Mouse (Mus musculus) 3134 (cell line): ENCODE measurements around the gene Slc9a9.
A peak's percentile ranks its signal among the peaks of the same experiment; 100 is the strongest.
"Not testable (repeated sequence)": the region's sequence is repeated elsewhere in the genome, so short reads cannot be mapped to it uniquely, and the experiment has no call there.

Experiments
- DNase-seq: peaks from one replicate; pipeline ENCODE4 v3.0.0-alpha.2; 2011; ENCODE audit warnings: low spot score; ENCODE audit not compliant: insufficient read length; ENCODE audit errors: extremely low read depth

Gene Slc9a9

GRCm38 (mm10) chr9:94669791-94670577 is at the start of gene Slc9a9:
Gene Slc9a9 (plus strand): TSS chr9:94669909.
- DNase-seq: peak; percentile 43

DNA sequence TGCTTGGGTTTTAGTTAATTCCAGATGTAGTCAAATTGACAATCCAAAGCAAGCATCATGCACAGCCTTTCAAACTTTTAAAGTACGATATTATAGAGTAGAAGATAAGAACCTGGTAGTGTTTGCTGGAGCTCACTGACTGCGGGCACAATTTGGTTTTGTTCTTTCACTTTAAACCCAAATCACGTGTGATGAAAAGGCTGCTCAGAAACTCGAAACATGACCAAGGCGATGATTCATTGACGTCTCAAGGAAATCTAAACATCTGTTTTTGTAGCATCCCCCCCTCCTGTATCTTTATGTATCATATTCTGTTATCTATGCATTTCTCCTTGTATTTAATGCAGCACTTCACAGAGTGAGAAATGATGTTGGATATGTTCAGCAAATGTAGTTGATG is 49.4 kb upstream of the Slc9a9 start:
- no peak for DNase-seq

DNA sequence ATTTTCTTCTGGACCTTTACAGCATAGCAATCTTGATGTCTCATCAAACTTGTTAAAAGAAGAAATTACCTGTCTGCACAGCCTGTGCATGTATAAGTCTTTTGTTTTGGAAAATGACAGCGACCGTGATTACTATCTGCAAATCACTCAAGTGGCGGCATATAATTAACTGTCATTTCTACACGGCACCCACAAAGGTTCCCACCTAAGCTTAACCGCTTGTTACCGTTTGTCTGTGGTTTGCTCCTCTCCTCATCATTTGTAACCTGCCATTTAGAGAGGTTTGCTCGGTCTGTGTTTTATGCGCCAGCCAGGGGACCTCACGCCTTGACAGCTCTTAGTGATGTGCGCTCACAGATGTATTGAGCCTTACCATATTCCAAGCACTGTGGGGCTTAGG is 48.9 kb upstream of the Slc9a9 start:
- no peak for DNase-seq

- no peak for DNase-seq
Measured at GRCm38 (mm10) chr9:94621902-94622301, 47.8 kb upstream of the Slc9a9 start.

GRCm38 (mm10) chr9:94626737-94627136 is 43.0 kb upstream of the Slc9a9 start:
- DNase-seq: no peak

DNA sequence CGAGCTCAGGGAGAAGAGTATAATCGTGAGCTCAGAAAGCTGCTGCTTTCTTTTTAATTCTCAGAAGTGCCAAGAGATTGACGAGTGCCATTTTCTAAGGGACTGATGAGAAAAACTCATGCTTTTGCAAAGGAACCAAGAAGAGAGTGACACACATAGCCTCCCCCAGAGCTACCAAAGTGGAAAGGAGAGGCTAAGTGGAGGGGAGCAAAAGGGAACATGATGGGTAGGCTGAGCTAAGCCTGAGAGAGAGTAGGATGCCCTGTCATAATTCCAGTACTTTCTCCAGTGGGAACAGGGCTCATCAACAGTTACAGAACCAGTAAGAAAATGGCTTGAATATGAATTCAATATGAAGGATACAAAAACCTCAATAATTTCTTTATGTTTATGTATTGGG is 40.8 kb upstream of the Slc9a9 start:
- DNase-seq: no peak

- not testable (repeated sequence) for DNase-seq
Measured at GRCm38 (mm10) chr9:94634275-94634674, 35.4 kb upstream of the Slc9a9 start.

- DNase-seq: no peak
Measured at GRCm38 (mm10) chr9:94645631-94646030, 24.1 kb upstream of the Slc9a9 start.

DNA sequence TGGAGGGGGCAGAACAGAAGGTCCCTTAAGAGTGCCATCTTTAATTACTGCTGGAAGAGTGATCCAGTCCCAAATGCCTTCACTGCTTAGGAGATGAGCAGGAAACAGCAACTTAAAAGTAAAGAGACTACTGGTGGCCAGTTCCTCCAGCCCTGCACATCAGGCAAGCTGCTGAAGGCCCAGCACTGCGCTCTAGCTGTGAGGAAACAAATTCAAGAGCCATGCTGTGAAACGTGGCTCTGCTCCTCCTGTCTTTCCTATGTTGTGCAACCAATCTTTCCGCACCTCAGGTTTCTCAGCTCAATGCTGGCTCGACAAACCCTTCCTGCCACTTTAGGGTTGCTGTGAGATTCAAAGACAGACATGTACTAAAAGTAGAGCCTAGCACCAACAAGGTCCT is 22.3 kb upstream of the Slc9a9 start:
- no peak for DNase-seq

GRCm38 (mm10) chr9:94649991-94650390 is 19.7 kb upstream of the Slc9a9 start:
- DNase-seq: no peak

GRCm38 (mm10) chr9:94653198-94653597 is 16.5 kb upstream of the Slc9a9 start:
- no peak for DNase-seq

DNA sequence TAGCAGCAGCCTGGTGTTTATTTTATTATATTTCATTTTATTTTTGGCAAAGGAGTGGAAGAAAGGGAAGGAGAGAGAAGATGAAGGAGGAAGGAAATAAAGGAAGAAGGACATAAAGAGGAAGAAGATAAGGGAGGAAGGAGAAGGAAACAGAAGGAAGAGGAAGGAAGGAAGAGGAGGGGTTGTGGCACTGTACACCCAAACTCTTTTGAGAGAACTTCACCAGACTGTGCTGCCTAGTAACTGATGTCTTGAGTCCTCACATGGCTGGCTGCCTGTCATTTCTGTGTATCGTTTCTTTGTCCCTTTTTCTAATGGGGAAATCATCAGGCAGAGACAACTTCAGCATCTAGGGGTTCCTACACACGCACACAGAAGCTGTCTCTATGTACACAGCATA is 15.9 kb upstream of the Slc9a9 start:
- no peak for DNase-seq

DNA sequence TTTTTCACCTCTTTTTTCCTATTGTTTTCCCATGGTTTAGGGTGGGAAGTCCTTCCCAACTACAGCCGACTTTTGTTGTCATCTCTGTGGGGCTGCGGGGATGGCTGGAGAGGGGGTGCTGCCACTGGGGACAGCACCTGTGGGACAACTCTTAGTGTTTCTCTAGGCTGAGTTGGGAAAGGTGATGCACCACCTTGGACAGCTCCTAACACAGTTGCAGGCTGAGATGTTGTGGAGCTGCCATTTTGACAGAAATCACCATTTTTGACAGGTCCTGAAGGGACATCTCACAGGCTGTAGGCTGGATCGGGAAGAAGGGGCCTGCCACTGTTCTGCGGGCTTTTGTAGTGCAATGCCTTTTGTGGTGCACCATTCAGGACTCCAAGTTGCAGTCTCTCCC is 13.4 kb upstream of the Slc9a9 start:
- no peak for DNase-seq

DNA sequence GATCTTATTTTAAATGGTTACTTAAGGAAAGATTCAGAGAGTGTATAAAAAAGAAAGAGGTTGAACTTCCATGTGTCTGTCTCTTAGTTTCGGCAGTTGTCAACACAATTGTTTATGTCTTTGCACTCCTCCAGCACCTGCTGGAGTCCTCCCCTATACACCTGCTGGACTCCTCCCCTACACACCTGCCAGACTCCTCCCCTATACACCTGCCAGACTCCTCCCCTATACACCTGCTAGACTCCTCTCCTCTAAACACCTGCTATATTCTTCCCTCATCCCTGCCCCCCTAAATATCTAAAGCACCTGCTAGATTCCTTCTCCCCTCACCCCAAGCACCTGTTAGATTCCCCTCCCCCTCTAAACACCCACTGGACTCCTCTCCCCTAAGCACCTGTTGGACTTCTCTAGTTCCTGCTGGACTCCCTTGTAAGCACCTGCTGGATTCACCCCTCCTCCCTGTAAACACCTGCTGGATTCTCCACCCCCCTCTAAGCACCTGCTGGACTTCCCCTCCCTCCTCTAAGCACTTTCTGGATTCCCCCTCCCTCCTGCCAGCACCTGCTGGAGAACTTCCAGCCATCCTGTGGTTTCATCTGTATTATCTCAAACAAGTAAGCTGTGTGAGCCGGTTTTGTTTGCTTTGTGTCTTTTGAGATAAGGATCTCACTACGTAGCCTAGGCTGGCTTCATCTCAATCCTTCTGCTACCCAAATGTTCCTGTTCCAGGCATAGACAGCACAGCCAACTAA is 10.1 kb upstream of the Slc9a9 start:
- DNase-seq: no peak

DNA sequence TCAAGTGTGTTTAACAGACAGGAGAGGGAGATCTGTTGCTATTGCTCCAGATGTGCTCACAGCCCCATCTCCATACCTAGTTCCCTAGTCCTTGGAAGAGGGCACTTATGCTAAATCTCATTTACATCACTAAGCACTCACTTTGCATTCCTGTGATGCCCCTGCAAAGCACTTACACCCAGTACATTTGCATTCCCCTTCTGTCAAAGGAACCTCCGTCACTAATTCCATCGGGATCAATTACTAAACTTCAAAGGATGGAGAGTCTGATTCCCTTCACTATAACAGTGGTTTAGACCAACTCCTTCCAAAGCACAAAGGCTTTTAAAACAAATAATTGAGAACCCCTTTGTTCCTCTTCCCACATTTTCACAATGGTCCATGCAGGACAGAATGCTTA is 7.9 kb upstream of the Slc9a9 start:
- no peak for DNase-seq

DNA sequence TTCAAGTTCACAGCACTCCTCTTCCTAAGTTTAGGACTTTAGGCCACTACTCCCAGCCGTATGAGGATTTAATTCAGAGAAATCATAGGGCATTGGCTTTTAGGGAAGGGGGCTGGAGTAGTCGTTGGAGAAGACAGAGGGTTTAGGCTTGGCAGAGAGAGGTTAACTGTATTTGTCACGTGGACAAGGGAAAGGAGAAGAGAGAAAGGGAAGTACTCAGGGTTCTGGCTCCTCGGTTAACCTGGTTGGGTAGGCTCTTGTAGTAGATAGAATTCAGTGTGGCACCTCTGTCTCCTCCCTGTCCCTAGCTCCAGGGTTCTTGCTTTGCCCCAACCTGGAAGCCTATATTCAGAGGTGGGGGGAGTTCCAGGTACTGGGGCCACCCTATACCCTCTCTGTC is 4.5 kb upstream of the Slc9a9 start:
- DNase-seq: no peak

DNA sequence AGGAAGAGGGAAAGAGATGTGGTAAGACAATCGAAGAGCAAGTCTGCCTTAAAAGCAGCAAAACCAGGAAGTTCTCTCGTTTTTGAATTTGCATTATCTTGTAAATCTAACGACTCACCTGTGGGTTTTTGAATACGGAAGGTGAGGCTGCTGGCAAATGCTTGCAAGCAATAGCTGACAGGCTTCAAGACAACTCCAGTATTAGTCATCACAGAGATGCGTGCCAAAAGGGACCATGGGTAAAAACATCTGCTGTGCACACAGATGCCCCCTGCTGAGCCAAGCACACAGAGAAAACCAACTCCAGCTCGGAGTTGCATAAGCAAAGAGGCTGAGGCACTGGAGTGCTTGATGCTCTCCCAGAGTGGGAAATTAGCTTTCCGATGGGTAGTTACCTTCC is 1.1 kb upstream of the Slc9a9 start:
- peak; percentile 69 for DNase-seq

GRCm38 (mm10) chr9:94670704-94671103 is 995 bp downstream of the Slc9a9 start:
- DNase-seq: no peak

- no peak for DNase-seq
Measured at GRCm38 (mm10) chr9:94674704-94675103, 5.0 kb downstream of the Slc9a9 start.

DNA sequence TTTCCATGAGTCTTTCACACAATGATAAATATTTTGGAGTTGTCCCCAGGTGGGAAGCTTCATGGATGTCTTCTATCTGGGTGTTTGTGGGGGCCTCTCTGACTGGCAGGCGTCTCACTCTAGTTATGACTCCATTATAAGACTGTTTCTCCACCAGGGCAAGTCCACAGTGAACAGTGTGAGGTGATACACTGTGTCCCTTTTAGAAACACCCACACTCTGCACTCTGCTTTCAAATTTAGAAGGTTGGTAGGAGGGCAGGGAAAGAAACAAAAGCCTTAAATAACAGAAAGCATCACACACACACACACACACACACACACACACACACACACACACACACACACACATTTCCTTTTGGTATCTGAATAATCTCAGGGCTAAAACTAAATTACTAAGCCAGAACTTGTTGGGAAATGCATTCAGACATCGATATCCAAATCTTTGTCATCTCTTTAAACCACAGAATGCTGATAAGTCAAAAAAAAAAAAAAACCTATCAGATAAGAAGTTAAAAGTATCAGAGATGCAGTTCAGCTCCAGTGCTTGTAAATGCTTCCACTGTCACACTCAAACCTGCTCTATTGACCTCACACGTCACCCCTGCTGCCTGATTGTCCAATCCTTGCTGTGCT is 8.4 kb downstream of the Slc9a9 start:
- no peak for DNase-seq

GRCm38 (mm10) chr9:94680468-94681094 is 10.9 kb downstream of the Slc9a9 start:
- no peak for DNase-seq
